8 mouse cellular contexts compared by ENCODE assay signal in the genomic region with DNA sequence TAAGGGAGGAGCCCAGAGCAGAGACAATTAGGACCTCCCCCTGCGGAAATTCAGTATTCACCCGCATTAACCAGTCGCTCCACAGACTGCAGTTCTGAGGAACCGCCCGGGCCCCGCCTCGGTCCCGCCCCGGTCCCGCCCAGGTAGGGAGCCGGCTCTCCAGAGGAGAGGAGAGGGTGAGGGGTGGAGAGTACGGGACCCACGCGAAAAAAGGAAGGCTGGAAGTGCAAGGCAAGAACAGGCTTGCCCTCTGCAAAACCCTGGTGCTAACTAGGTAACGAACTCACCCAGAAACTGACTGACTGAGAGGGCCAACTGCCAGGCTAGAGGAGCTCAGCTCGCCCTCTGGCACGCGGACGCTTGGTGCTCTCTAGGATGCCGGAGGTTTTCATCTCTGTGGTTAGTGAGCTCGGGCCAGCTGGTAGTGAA. TPM values are rescaled to one million over a fixed set of nuclear protein-coding genes. Genes with fewer than 3 reads are reported as not detected.
A peak's percentile ranks its signal among the peaks of the same experiment; 100 is the strongest.
DNase-seq lines count a peak whose midpoint lies in the region; ATAC-seq and TF ChIP-seq lines count a peak whose summit lies in the region.

No protein-coding gene starts in this region.

- peaks cover 4% of the 10 kb centered on the region; the same call in 1 of the 2 replicates for H3K4me1 ChIP-seq in heart, embryonic 15.5 days (replicated peaks)
- H3K4me1 ChIP-seq in liver, embryonic 14.5 days (replicated peaks; ENCODE audit: control insufficient read depth in 2 of 2, insufficient read depth in 2 of 2, low read length in 1 of 2), result peaks cover 0 to 5% of the 10 kb centered on the region in 2 experiments; a peak in 3 of 4 replicates
- H3K4me1 ChIP-seq in neural tube, embryonic 11.5 days (ENCODE audit: control insufficient read depth, insufficient read depth, low read length), result no peaks in the 10 kb centered on the region
- no peaks in the 10 kb centered on the region for H3K4me1 ChIP-seq in stomach, postnatal 0 days (replicated peaks; ENCODE audit: control insufficient read depth, insufficient read depth)

- no peaks in the 10 kb centered on the region for H3K36me3 ChIP-seq in heart, embryonic 15.5 days
- no peaks in the 10 kb centered on the region for H3K36me3 ChIP-seq in liver, embryonic 14.5 days (replicated peaks; ENCODE audit: control insufficient read depth, insufficient read depth, low read depth)
- H3K36me3 ChIP-seq in neural tube, embryonic 11.5 days (ENCODE audit: control insufficient read depth, insufficient read depth, low read length), result no peaks in the 10 kb centered on the region
- no peaks in the 10 kb centered on the region for H3K36me3 ChIP-seq in stomach, postnatal 0 days (ENCODE audit: control insufficient read depth, insufficient read depth, low read length)

- H3K9ac ChIP-seq in heart, embryonic 15.5 days, result peak overlapping the region; percentile 73
- H3K9ac ChIP-seq in liver, embryonic 14.5 days (replicated peaks), result peak overlapping the region; percentile 69
- H3K9ac ChIP-seq in neural tube, embryonic 11.5 days (ENCODE audit: low read length), result peak overlapping the region; percentile 74
- H3K9ac ChIP-seq in stomach, postnatal 0 days (ENCODE audit: low read length), result peak overlapping the region; percentile 43

- H3K27ac ChIP-seq in heart, embryonic 15.5 days, result peak overlapping the region; percentile 84
- H3K27ac ChIP-seq in liver, embryonic 14.5 days, result no peak overlapping the region
- 0 out of 2 replicates have a peak overlapping the region, but pooled peaks have one; percentile 54 for H3K27ac ChIP-seq in neural tube, embryonic 11.5 days (ENCODE audit: low read depth, low read length)
- H3K27ac ChIP-seq in stomach, postnatal 0 days (replicated peaks), result peak overlapping the region; percentile 73; the same call in 1 of the 2 replicates

- peak; percentile 79 for DNase-seq in c-Kit-negative CD71-positive TER-119-positive erythroid progenitor cells, embryonic 14.5 days (ENCODE audit: low read depth, low spot score)
- DNase-seq in fibroblast of lung, adult 2 months (ENCODE audit: low read depth), result peak; percentile 73
- DNase-seq in kidney, postnatal 25 days, result peak; percentile 83 to 93
- DNase-seq in liver, embryonic 14.5 days (ENCODE audit: low read depth in 3 of 3, low spot score in 3 of 3), result peak; percentile 72 to 81 (median 74)
- DNase-seq in neural tube, embryonic 11.5 days (ENCODE audit: low spot score), result peak; percentile 88
- peak; percentile 93 for DNase-seq in stomach, postnatal 0 days (ENCODE audit: low spot score)

- peak overlapping the region; percentile 68 for H3K4me2 ChIP-seq in heart, embryonic 15.5 days
- H3K4me2 ChIP-seq in liver, embryonic 14.5 days (ENCODE audit: low read depth), result peak overlapping the region; percentile 64
- H3K4me2 ChIP-seq in neural tube, embryonic 11.5 days (ENCODE audit: low read depth), result peak overlapping the region; percentile 42
- H3K4me2 ChIP-seq in stomach, postnatal 0 days (replicated peaks; ENCODE audit: low read depth), result peak overlapping the region; percentile 35

- TF ChIP-seq EP300 in liver, embryonic 14.5 days (IDR thresholded peaks at IDR 0.05; ENCODE audit: low read depth), result 0 out of 2 replicates have a peak, but pooled peaks have one; percentile 6
- no peak for TF ChIP-seq EP300 in stomach, postnatal 0 days (optimal IDR thresholded peaks at IDR 0.05)

- no peak for TF ChIP-seq CTCF in liver, embryonic 14.5 days (IDR thresholded peaks at IDR 0.05; ENCODE audit: low read depth)
- TF ChIP-seq CTCF in stomach, postnatal 0 days (IDR thresholded peaks at IDR 0.05; ENCODE audit: low read depth), result no peak

- WGBS in heart, embryonic 15.5 days, result 0% methylated on average over 21 of the region's 21 CpGs
- WGBS in liver, embryonic 14.5 days (ENCODE audit: insufficient replicate concordance), result under 1% methylated on average over 21 of the region's 21 CpGs
- under 1% methylated on average over 21 of the region's 21 CpGs for WGBS in neural tube, embryonic 11.5 days
- WGBS in stomach, postnatal 0 days, result under 1% methylated on average over 21 of the region's 21 CpGs

- H3K27me3 ChIP-seq in heart, embryonic 15.5 days, result no peaks in the 10 kb centered on the region
- no peaks in the 10 kb centered on the region for H3K27me3 ChIP-seq in liver, embryonic 14.5 days (ENCODE audit: control insufficient read depth, insufficient read depth, low read length)
- H3K27me3 ChIP-seq in neural tube, embryonic 11.5 days (ENCODE audit: control insufficient read depth, insufficient read depth, low read length), result no peaks in the 10 kb centered on the region
- H3K27me3 ChIP-seq in stomach, postnatal 0 days (ENCODE audit: control insufficient read depth, insufficient read depth, low read length), result no peaks in the 10 kb centered on the region

- ATAC-seq in CD4-positive, CD25-positive, alpha-beta regulatory T cell, adult 4 months, result peak; percentile 97
- ATAC-seq in heart, embryonic 15.5 days (replicated peaks; ENCODE audit: insufficient number of reproducible peaks, insufficient read depth, low FRiP score, low read depth), result peak; percentile 98
- ATAC-seq in liver, embryonic 14.5 days (ENCODE audit: insufficient read depth), result peak; percentile 99
- peak; percentile 98 for ATAC-seq in neural tube, embryonic 11.5 days (ENCODE audit: insufficient read depth, low FRiP score, low TSS enrichment)
- peak; percentile 100 for ATAC-seq in stomach, postnatal 0 days (ENCODE audit: low FRiP score, low TSS enrichment)

- H3K4me3 ChIP-seq in heart, embryonic 15.5 days, result peak overlapping the region; percentile 71
- peak overlapping the region; percentile 73 to 85 for H3K4me3 ChIP-seq in liver, embryonic 14.5 days (ENCODE audit: insufficient read depth in 1 of 2, low read depth in 2 of 2, low read length in 2 of 2)
- peak overlapping the region; percentile 66 for H3K4me3 ChIP-seq in neural tube, embryonic 11.5 days (ENCODE audit: low read depth, low read length)
- H3K4me3 ChIP-seq in stomach, postnatal 0 days (ENCODE audit: low read depth, low read length), result peak overlapping the region; percentile 48

- no peaks in the 10 kb centered on the region for H3K9me3 ChIP-seq in heart, embryonic 15.5 days (replicated peaks)
- H3K9me3 ChIP-seq in liver, embryonic 14.5 days (ENCODE audit: control insufficient read depth, low read length), result no peaks in the 10 kb centered on the region
- no peaks in the 10 kb centered on the region for H3K9me3 ChIP-seq in neural tube, embryonic 11.5 days (ENCODE audit: control insufficient read depth, low read length)
- H3K9me3 ChIP-seq in stomach, postnatal 0 days (ENCODE audit: control insufficient read depth, low read length), result no peaks in the 10 kb centered on the region

RNA-seq across cellular contexts. Expression of a gene that starts 5.0 kb away (rescaled TPM):
- polyA plus RNA-seq in CD4-positive, CD25-positive, alpha-beta regulatory T cell, adult 4 months (2017; shearing (Covaris generic)), result 10 to 100 TPM in 1 of 2 experiments, not detected in 1; 29.3 TPM
- 15.7 and 17.9 TPM in 2 replicates for polyA plus RNA-seq in heart, embryonic 15.5 days (2015; fragmentation: Nextera tagmentation; extraction: Ambion mirVana)
- polyA plus RNA-seq in liver, embryonic 14.5 days (2012; rRNA removed), result 5.7 and 26.8 TPM in 2 replicates
- polyA plus RNA-seq in liver, embryonic 14.5 days (2014; fragmentation: Nextera tagmentation; extraction: Ambion mirVana), result 5.5 and 6.9 TPM in 2 replicates
- 3.5 and 6.3 TPM in 2 replicates for polyA plus RNA-seq in neural tube, embryonic 11.5 days (2014; fragmentation: Nextera tagmentation; extraction: Ambion mirVana)
- 12.3 and 12.9 TPM in 2 replicates for polyA plus RNA-seq in stomach, postnatal 0 days (2015; fragmentation: Nextera tagmentation; extraction: Ambion mirVana)

RNA-seq across cellular contexts. Expression of a gene that starts 11.2 kb away (rescaled TPM):
- under 1 TPM; 0.51 to 0.95 TPM for polyA plus RNA-seq in CD4-positive, CD25-positive, alpha-beta regulatory T cell, adult 4 months (2017; shearing (Covaris generic))
- 0.71 and 0.76 TPM in 2 replicates for polyA plus RNA-seq in heart, embryonic 15.5 days (2015; fragmentation: Nextera tagmentation; extraction: Ambion mirVana)
- 0.15 and 0.66 TPM in 2 replicates for polyA plus RNA-seq in liver, embryonic 14.5 days (2012; rRNA removed)
- 0.94 and 1.1 TPM in 2 replicates for polyA plus RNA-seq in liver, embryonic 14.5 days (2014; fragmentation: Nextera tagmentation; extraction: Ambion mirVana)
- polyA plus RNA-seq in neural tube, embryonic 11.5 days (2014; fragmentation: Nextera tagmentation; extraction: Ambion mirVana), result 0.15 and 0.61 TPM in 2 replicates
- polyA plus RNA-seq in stomach, postnatal 0 days (2015; fragmentation: Nextera tagmentation; extraction: Ambion mirVana), result 0.28 and 0.33 TPM in 2 replicates

RNA-seq across cellular contexts. Expression of a gene that starts 24.7 kb away (rescaled TPM):
- 1 to 10 TPM; 5.2 to 6.1 TPM for polyA plus RNA-seq in CD4-positive, CD25-positive, alpha-beta regulatory T cell, adult 4 months (2017; shearing (Covaris generic))
- polyA plus RNA-seq in heart, embryonic 15.5 days (2015; fragmentation: Nextera tagmentation; extraction: Ambion mirVana), result 3.5 and 4.0 TPM in 2 replicates
- 2.0 and 2.1 TPM in 2 replicates for polyA plus RNA-seq in liver, embryonic 14.5 days (2012; rRNA removed)
- polyA plus RNA-seq in liver, embryonic 14.5 days (2014; fragmentation: Nextera tagmentation; extraction: Ambion mirVana), result 1.4 and 1.9 TPM in 2 replicates
- 10.5 and 12.1 TPM in 2 replicates for polyA plus RNA-seq in neural tube, embryonic 11.5 days (2014; fragmentation: Nextera tagmentation; extraction: Ambion mirVana)
- polyA plus RNA-seq in stomach, postnatal 0 days (2015; fragmentation: Nextera tagmentation; extraction: Ambion mirVana), result 1.6 and 2.4 TPM in 2 replicates

RNA-seq across cellular contexts. Expression of a gene that starts 27.0 kb away (rescaled TPM):
- polyA plus RNA-seq in CD4-positive, CD25-positive, alpha-beta regulatory T cell, adult 4 months (2017; shearing (Covaris generic)), result not detected
- polyA plus RNA-seq in heart, embryonic 15.5 days (2015; fragmentation: Nextera tagmentation; extraction: Ambion mirVana), result not detected in 2 replicates
- not detected in 2 replicates for polyA plus RNA-seq in liver, embryonic 14.5 days (2012; rRNA removed)
- polyA plus RNA-seq in liver, embryonic 14.5 days (2014; fragmentation: Nextera tagmentation; extraction: Ambion mirVana), result not detected in 2 replicates
- 3.5 TPM in 1 of 2 replicates, not detected in the other for polyA plus RNA-seq in neural tube, embryonic 11.5 days (2014; fragmentation: Nextera tagmentation; extraction: Ambion mirVana)
- not detected in 2 replicates for polyA plus RNA-seq in stomach, postnatal 0 days (2015; fragmentation: Nextera tagmentation; extraction: Ambion mirVana)

RNA-seq across cellular contexts. Expression of a gene that starts 27.5 kb away (rescaled TPM):
- polyA plus RNA-seq in CD4-positive, CD25-positive, alpha-beta regulatory T cell, adult 4 months (2017; shearing (Covaris generic)), result not detected
- 1.4 and 2.2 TPM in 2 replicates for polyA plus RNA-seq in heart, embryonic 15.5 days (2015; fragmentation: Nextera tagmentation; extraction: Ambion mirVana)
- polyA plus RNA-seq in liver, embryonic 14.5 days (2012; rRNA removed), result 0.16 and 0.21 TPM in 2 replicates
- polyA plus RNA-seq in liver, embryonic 14.5 days (2014; fragmentation: Nextera tagmentation; extraction: Ambion mirVana), result 0.19 and 0.30 TPM in 2 replicates
- 4.0 and 4.5 TPM in 2 replicates for polyA plus RNA-seq in neural tube, embryonic 11.5 days (2014; fragmentation: Nextera tagmentation; extraction: Ambion mirVana)
- 1.7 and 2.4 TPM in 2 replicates for polyA plus RNA-seq in stomach, postnatal 0 days (2015; fragmentation: Nextera tagmentation; extraction: Ambion mirVana)
